Mouse (Mus musculus): ENCODE results near the gene Htra1.

- TF ChIP-seq MAX (IDR thresholded peaks at IDR 0.05) (no peak), CTCF (IDR thresholded peaks at IDR 0.05; ENCODE audit: control insufficient read depth, insufficient read depth, insufficient read length) (no peak), CEBPB (IDR thresholded peaks at IDR 0.05; ENCODE audit: low read depth) (no peak), USF1 (IDR thresholded peaks at IDR 0.05; ENCODE audit: low read depth) (no peak)
Observed at GRCm38 (mm10) chr7:130993907-130994306, 58.0 kb downstream of the Htra1 start.
